Mouse (Mus musculus) urinary bladder, postnatal 14 days (tissue): ENCODE results near the gene Slc38a7.
"Not testable (repeated sequence)": the region's sequence is repeated elsewhere in the genome, so short reads cannot be mapped to it uniquely, and the experiment has no call there.

Experiments
- DNase-seq: peaks from one replicate; pipeline ENCODE4 v3.0.0; 2021; ENCODE audit warnings: low spot score

The Slc38a7 gene

GRCm38 (mm10) chr8:95853102-95853843 lies at the start of gene Slc38a7:
Gene Slc38a7, minus strand, starts transcription at chr8:95853539.
- peak; percentile 72 for DNase-seq

- no peak for DNase-seq
These were observed 48.5 kb upstream of the Slc38a7 start for GRCm38 (mm10) chr8:95901864-95902263.

- no peak for DNase-seq
These were observed 40.4 kb upstream of the Slc38a7 start for GRCm38 (mm10) chr8:95893701-95894100.

- peak; percentile 90 for DNase-seq
These were observed 35.2 kb upstream of the Slc38a7 start, which contains the start of gene Got2 for GRCm38 (mm10) chr8:95888285-95889136. Gene Got2, minus strand, starts transcription at chr8:95888547.

- peak; percentile 76 for DNase-seq
These were observed 34.4 kb upstream of the Slc38a7 start for GRCm38 (mm10) chr8:95887578-95888284.

- peak; percentile 53 for DNase-seq
These were observed 33.6 kb upstream of the Slc38a7 start for GRCm38 (mm10) chr8:95886647-95887577.

GRCm38 (mm10) chr8:95885966-95886365 lies 32.6 kb upstream of the Slc38a7 start:
- DNase-seq: no peak

- DNase-seq: no peak
These were observed 32.0 kb upstream of the Slc38a7 start for GRCm38 (mm10) chr8:95885271-95885841.

GRCm38 (mm10) chr8:95884491-95884890 lies 31.2 kb upstream of the Slc38a7 start:
- no peak for DNase-seq

- no peak for DNase-seq
These were observed 28.9 kb upstream of the Slc38a7 start for GRCm38 (mm10) chr8:95882191-95882590.

- no peak for DNase-seq
These were observed 28.2 kb upstream of the Slc38a7 start for GRCm38 (mm10) chr8:95881576-95881975.

- no peak for DNase-seq
These were observed 26.5 kb upstream of the Slc38a7 start for GRCm38 (mm10) chr8:95879823-95880222.

GRCm38 (mm10) chr8:95878176-95878962 lies 25.0 kb upstream of the Slc38a7 start:
- DNase-seq: peak; percentile 52

- DNase-seq: no peak
These were observed 21.9 kb upstream of the Slc38a7 start for GRCm38 (mm10) chr8:95875270-95875669.

- no peak for DNase-seq
These were observed 18.4 kb upstream of the Slc38a7 start for GRCm38 (mm10) chr8:95871690-95872089.

GRCm38 (mm10) chr8:95864851-95865250 lies 11.5 kb upstream of the Slc38a7 start:
- not testable (repeated sequence) for DNase-seq

- DNase-seq: not testable (repeated sequence)
These were observed 10.6 kb upstream of the Slc38a7 start for GRCm38 (mm10) chr8:95863761-95864440.

- DNase-seq: no peak
These were observed 835 bp upstream of the Slc38a7 start for GRCm38 (mm10) chr8:95854174-95854573.

- peak; percentile 35 for DNase-seq
These were observed 1.0 kb downstream of the Slc38a7 start for GRCm38 (mm10) chr8:95852290-95852689.
